Mouse (Mus musculus) heart, adult 2 months (tissue): ENCODE results near the gene Tmem167. TPM values are rescaled to one million over a fixed set of nuclear protein-coding genes. Genes with fewer than 3 reads are reported as not detected.

ENCODE experiments used
- DNase-seq, 2 experiments: peaks; one replicate each; pipeline ENCODE4 v3.0.0; 2021
- H3K27ac ChIP-seq: fragments of 200-600 bp; 2 replicates; pipeline ENCODE4 v1.8.1; 2022
- H3K27me3 ChIP-seq: fragments of 200-500 bp; 2 replicates; pipeline ENCODE4 v1.6.1; 2012; ENCODE audit warnings: mild to moderate bottlenecking, low read length, inconsistent platforms, mixed read lengths; ENCODE audit not compliant: control insufficient read depth, insufficient read depth
- H3K36me3 ChIP-seq: fragments of 200-500 bp; 2 replicates; pipeline ENCODE4 v1.6.1; 2012; ENCODE audit warnings: low read length, inconsistent platforms; ENCODE audit not compliant: control insufficient read depth, insufficient read depth
- H3K4me1 ChIP-seq: fragments of 200-500 bp; 2 replicates; pipeline ENCODE4 v1.6.1; 2011; ENCODE audit warnings: low read length; ENCODE audit not compliant: control insufficient read depth, insufficient read depth
- H3K4me3 ChIP-seq: fragments of 200-600 bp; 2 replicates; pipeline ENCODE4 v1.8.1; 2022
- H3K79me2 ChIP-seq: fragments of 200-500 bp; replicated peaks from 2 replicates; pipeline ENCODE4 v1.6.1; 2012; ENCODE audit warnings: mild to moderate bottlenecking, inconsistent platforms, low read length, moderate library complexity, mixed read lengths; ENCODE audit not compliant: control insufficient read depth, insufficient read depth
- H3K9ac ChIP-seq: fragments of 200-500 bp; 2 replicates; pipeline ENCODE4 v1.6.1; 2012; ENCODE audit warnings: low read depth, mild to moderate bottlenecking, control low read depth, inconsistent platforms, low read length, mixed read lengths
- CTCF ChIP-seq: fragments of 200-600 bp; IDR thresholded peaks from 2 replicates; pipeline ENCODE4 v1.8.1; 2022; ENCODE audit warnings: antibody characterized with exemption, mild to moderate bottlenecking, moderate library complexity
- EP300 ChIP-seq: fragments of 200-500 bp; IDR thresholded peaks from 2 replicates; pipeline ENCODE4 v1.6.1; 2011; ENCODE audit warnings: low read depth, low read length, control low read depth; ENCODE audit not compliant: insufficient read depth
- POLR2A ChIP-seq: fragments of 200-500 bp; IDR thresholded peaks from 2 replicates; pipeline ENCODE4 v1.6.1; 2011; ENCODE audit warnings: mild to moderate bottlenecking, low read depth, low read length, control low read depth; ENCODE audit not compliant: insufficient read depth
- WGBS: fragments of 180-500 bp; shearing (Covaris S2); methylation state at CpG from one replicate; pipeline ENCODE4 v1.1.7; 2018; 5-methylcytosine and 5-hydroxymethylcytosine counted together
- intact Hi-C: fragments of 180-260 bp; cut with DNase I; formaldehyde crosslinking; loops from one replicate; pipeline ENCODE4 v1.15.1; 2025
- long read RNA-seq: library from polyadenylated mRNA; stranded (forward); transcript quantifications from one replicate; pipeline ENCODE4 v2.0.0, GENCODE M21; 2021
- polyA plus RNA-seq: library from polyadenylated mRNA; depleted of rRNA; stranded (reverse); fragments of >200 nt; gene quantifications from 2 replicates; pipeline ENCODE4 v1.2.3, GENCODE M21; 2012; rRNA removed
- total RNA-seq, 2 experiments: library from RNA; stranded (reverse); gene quantifications; 2 replicates each; pipeline ENCODE4 v1.2.3; 2021

The Tmem167 gene
- 1 to 10 TPM; 6.1 TPM for total RNA-seq
- 1.9 and 3.5 TPM in 2 replicates for polyA plus RNA-seq
- long read RNA-seq, full-length matches to known transcripts = 29 of 31 reads
- long read RNA-seq, partial matches to known transcripts = 2 of 31 reads
- long read RNA-seq, other reads (novel, unspliced or antisense) = 0 of 31 reads

DNA sequence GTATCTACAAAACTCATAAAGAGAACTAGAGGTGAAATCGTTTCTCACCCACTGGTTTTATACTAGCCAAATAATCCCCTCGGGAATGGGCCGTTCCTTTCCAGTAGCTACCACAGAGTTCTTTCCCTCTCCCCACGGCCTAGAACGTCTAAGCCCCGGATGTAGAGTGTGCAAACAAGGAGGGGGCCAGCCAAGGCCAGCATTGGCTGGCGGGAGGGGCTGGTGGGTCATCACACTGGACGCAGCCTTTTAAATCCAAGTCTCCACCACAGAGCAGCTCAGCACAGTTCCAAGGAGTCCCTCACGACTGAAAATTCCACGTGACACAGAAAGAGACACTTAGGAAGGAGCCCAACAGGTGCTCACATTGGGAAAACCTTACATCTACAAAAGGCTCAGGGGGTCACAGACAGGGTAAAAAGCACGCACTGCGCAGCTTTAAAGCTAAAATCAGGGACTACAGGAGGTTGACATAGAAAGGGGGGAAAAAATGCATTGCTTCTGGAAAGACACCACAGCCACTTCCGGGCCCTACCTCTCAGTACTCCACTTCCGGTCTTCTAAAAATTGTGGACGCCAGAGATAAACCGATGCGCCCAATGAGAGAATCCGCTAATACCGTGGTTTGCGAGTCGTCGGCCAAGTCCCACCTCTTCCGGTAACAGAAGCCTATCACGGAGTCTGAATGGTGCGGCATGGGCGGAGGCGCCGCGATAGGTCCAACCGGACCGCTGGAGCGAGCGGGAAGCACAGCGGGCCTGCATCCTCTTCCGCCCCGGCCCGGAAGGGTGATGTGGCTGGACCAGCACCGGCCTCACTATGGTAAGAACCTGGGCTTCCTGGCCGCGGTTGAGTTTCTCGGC is at the start of gene Tmem167, which contains the start of gene Xrcc4:
Gene Tmem167, plus strand, starts transcription at position 162 of the 863 bp plus-strand sequence.
Gene Xrcc4, minus strand, starts transcription at position 647 of the 863 bp plus-strand sequence.
- H3K36me3 ChIP-seq = peaks cover 2% of the 10 kb centered on the region; the same call in 1 of the 2 replicates

DNA sequence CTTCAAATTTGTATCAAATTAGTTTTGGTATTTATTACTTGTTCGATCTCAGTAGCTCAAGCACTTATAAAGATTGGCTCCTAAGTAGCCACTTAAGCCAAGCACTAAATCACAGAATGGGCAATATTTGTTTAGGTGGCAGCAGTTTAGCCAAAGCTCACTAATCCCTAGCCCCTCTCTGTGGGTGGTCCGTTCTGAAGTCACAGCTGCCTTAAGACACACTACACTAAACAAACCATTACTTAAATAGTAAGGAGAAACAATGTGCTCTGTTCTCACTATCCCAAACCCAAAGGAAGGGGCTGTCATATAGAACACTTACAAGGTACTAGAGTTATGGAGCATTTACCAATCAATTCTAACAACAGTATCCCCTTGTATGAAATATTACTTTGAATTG is 49.3 kb upstream of the Tmem167 start:
- Histone ChIP-seq H3K4me1 (no peaks in the 10 kb centered on the region), H3K27ac (no peak overlapping the region), H3K79me2 (no peaks in the 10 kb centered on the region), H3K9ac (no peak overlapping the region), H3K27me3 (no peaks in the 10 kb centered on the region), H3K4me3 (no peak overlapping the region), H3K36me3 (no peaks in the 10 kb centered on the region)
- intact Hi-C loops = no loop called here
- DNase-seq = no peak
- 77% methylated on average over 2 of the region's 2 CpGs for WGBS
- TF ChIP-seq CTCF (no peak), EP300 (no peak), POLR2A (no peak)

More for the DNA sequence above, at the start of gene Tmem167, which contains the start of gene Xrcc4:
- TF ChIP-seq CTCF = no peak
- TF ChIP-seq POLR2A = peak; percentile 76
- Histone ChIP-seq H3K4me3 (peak within 1 kb of the TSS; percentile 93), H3K27me3 (no peaks in the 10 kb centered on the region), H3K4me1 (peaks cover 2% of the 10 kb centered on the region), H3K79me2 (no peaks in the 10 kb centered on the region; the same call in 1 of the 2 replicates), H3K9ac (peak within 1 kb of the TSS; percentile 76), H3K27ac (peak within 1 kb of the TSS; percentile 91)
- WGBS = 1% methylated on average over 41 of the region's 41 CpGs
- intact Hi-C loops = loop anchor here (5.0 to 10.0 kb wide), 2 partner anchors 344 to 428 kb away; partner anchors contain the start of gene Vcan
- peak; percentile 96 to 98 for DNase-seq

- no peaks in the 10 kb centered on the region for H3K4me1 ChIP-seq
- intact Hi-C loops = loop anchor here (10.0 kb wide), 1 partner anchor 277 kb away; no protein-coding TSS in a partner anchor
- no peak for DNase-seq
- H3K27ac ChIP-seq = no peak overlapping the region
- no peaks in the 10 kb centered on the region for H3K79me2 ChIP-seq
- no peaks in the 10 kb centered on the region for H3K27me3 ChIP-seq
- WGBS = 66% methylated on average over 6 of the region's 6 CpGs
- TF ChIP-seq CTCF (peak; percentile 29; the same call in 1 of the 2 replicates), POLR2A (no peak)
- H3K9ac ChIP-seq = no peak overlapping the region
- no peak overlapping the region for H3K4me3 ChIP-seq
- no peaks in the 10 kb centered on the region for H3K36me3 ChIP-seq
Observed at GRCm38 (mm10) chr13:90051735-90052134, 37.2 kb upstream of the Tmem167 start.

DNA sequence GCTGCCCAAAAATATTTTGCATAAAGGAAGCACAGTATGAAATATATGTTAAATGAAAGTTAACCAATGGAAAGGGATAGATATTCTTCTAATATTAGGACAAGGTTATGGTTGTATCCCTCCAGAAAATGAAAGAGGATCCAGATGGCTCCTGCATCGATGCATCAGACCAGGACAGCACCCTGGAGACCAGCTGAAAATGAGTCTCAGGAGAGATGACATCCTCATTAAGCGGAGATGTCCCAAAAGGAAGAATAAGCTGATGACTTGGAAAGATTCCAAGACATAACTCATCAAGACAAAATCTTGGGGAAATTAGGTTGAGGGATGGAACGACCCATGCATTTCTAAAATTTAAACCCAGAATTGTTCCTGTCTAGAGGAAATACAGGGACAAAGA is 36.5 kb upstream of the Tmem167 start:
- 41% methylated on average over 3 of the region's 3 CpGs for WGBS
- Histone ChIP-seq H3K27ac (no peak overlapping the region), H3K36me3 (no peaks in the 10 kb centered on the region), H3K79me2 (no peaks in the 10 kb centered on the region), H3K27me3 (no peaks in the 10 kb centered on the region), H3K9ac (no peak overlapping the region), H3K4me3 (no peak overlapping the region), H3K4me1 (no peaks in the 10 kb centered on the region)
- no peak for DNase-seq
- TF ChIP-seq CTCF (no peak), POLR2A (no peak), EP300 (no peak)
- intact Hi-C loops = loop anchor here (10.0 kb wide), 1 partner anchor 278 kb away; no protein-coding TSS in a partner anchor

- no peak for DNase-seq
- Histone ChIP-seq H3K4me1 (no peaks in the 10 kb centered on the region), H3K79me2 (no peaks in the 10 kb centered on the region), H3K4me3 (no peak overlapping the region), H3K36me3 (no peaks in the 10 kb centered on the region), H3K9ac (no peak overlapping the region), H3K27ac (no peak overlapping the region), H3K27me3 (no peaks in the 10 kb centered on the region)
- WGBS = 89% methylated on average over 1 of the region's 1 CpGs
- TF ChIP-seq POLR2A = no peak
- no peak for TF ChIP-seq EP300
- no peak for TF ChIP-seq CTCF
- intact Hi-C loops = no loop called here
Observed at GRCm38 (mm10) chr13:90061877-90062276, 27.0 kb upstream of the Tmem167 start.

DNA sequence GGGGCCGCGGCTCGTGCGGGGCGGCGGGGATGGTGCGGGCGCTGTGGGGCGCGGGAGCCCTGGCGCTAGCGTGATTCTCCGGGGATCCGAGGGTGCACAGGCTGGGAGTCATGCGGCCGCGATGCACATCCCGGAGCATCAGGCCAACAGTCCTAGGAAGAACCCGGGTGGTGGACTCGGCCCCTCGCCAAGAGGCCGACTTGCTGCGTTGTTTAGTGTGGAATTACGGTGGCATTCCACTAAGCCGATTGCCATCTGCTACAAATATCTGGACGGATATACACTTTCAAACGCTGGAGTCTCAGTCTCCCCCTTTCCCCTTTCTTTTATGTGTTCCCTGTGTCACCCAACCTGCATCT is 881 bp downstream of the Tmem167 start:
- no peaks in the 10 kb centered on the region; the same call in 1 of the 2 replicates for H3K79me2 ChIP-seq
- peak overlapping the region; percentile 91 for H3K27ac ChIP-seq
- peak overlapping the region; percentile 76 for H3K9ac ChIP-seq
- intact Hi-C loops = loop anchor here (5.0 to 10.0 kb wide), 2 partner anchors 345 to 427 kb away; partner anchors contain the start of gene Vcan
- H3K36me3 ChIP-seq = peaks cover 2% of the 10 kb centered on the region; the same call in 1 of the 2 replicates
- H3K27me3 ChIP-seq = no peaks in the 10 kb centered on the region
- TF ChIP-seq CTCF (no peak), POLR2A (no peak), EP300 (no peak)
- peaks cover 2% of the 10 kb centered on the region for H3K4me1 ChIP-seq
- WGBS = under 1% methylated on average over 25 of the region's 27 CpGs
- no peak for DNase-seq
- peak overlapping the region; percentile 93 for H3K4me3 ChIP-seq
